Mouse (Mus musculus) forebrain, embryonic 11.5 days (tissue): Measurements from ENCODE around the gene 4931428F04Rik. TPM values are rescaled to one million over a fixed set of nuclear protein-coding genes. Genes with fewer than 3 reads are reported as not detected.

Experiments
- ATAC-seq: fragments of 200-750 bp; cut with Nextera tagmentation; replicated peaks from 2 replicates; pipeline ENCODE4 v1.8.0; 2017; ENCODE audit warnings: moderate TSS enrichment; ENCODE audit not compliant: low FRiP score
- DNase-seq: peaks from one replicate; pipeline ENCODE4 v3.0.0-alpha.2; 2017; ENCODE audit warnings: low spot score
- H3K27ac ChIP-seq: fragments of 300-500 bp; sonication (generic); 2 replicates; pipeline ENCODE4 v1.5.1; 2014; ENCODE audit warnings: low read depth, low read length
- H3K27me3 ChIP-seq: fragments of 300-500 bp; sonication (generic); 2 replicates; pipeline ENCODE4 v1.6.1; 2014; ENCODE audit warnings: mild to moderate bottlenecking, low read length, mixed read lengths; ENCODE audit not compliant: control insufficient read depth, insufficient read depth
- H3K36me3 ChIP-seq: fragments of 300-500 bp; sonication (generic); 2 replicates; pipeline ENCODE4 v1.6.1; 2014; ENCODE audit warnings: mild to moderate bottlenecking, low read length, moderate library complexity, mixed read lengths; ENCODE audit not compliant: control insufficient read depth, insufficient read depth
- H3K4me1 ChIP-seq: fragments of 300-500 bp; sonication (generic); replicated peaks from 2 replicates; pipeline ENCODE4 v1.6.1; 2014; ENCODE audit warnings: low read length, mixed read lengths; ENCODE audit not compliant: control insufficient read depth, insufficient read depth
- H3K4me2 ChIP-seq: fragments of 300-500 bp; sonication (generic); 2 replicates; pipeline ENCODE4 v1.6.1; 2014; ENCODE audit warnings: low read depth, mild to moderate bottlenecking, low read length, moderate library complexity, mixed read lengths; ENCODE audit not compliant: severe bottlenecking
- H3K4me3 ChIP-seq: fragments of 300-500 bp; sonication (generic); 2 replicates; pipeline ENCODE4 v1.5.1; 2014; ENCODE audit warnings: low read depth, low read length
- H3K9ac ChIP-seq: fragments of 300-500 bp; sonication (generic); 2 replicates; pipeline ENCODE4 v1.6.1; 2014; ENCODE audit warnings: low read length
- H3K9me3 ChIP-seq: fragments of 300-500 bp; sonication (generic); 2 replicates; pipeline ENCODE4 v1.6.1; 2016; ENCODE audit warnings: low read length, mixed read lengths; ENCODE audit not compliant: control insufficient read depth
- WGBS: fragments of 180-500 bp; shearing (Covaris S2); extraction: QIAGEN DNeasy Blood & Tissue Kit; methylation state at CpG from one replicate; pipeline ENCODE4 v1.1.7; 2014; 5-methylcytosine and 5-hydroxymethylcytosine counted together
- polyA plus RNA-seq: library from polyadenylated mRNA; unstranded; fragments of >200 nt; fragmentation: Nextera tagmentation; extraction: Ambion mirVana; gene quantifications from 2 replicates; pipeline ENCODE4 v1.2.1, GENCODE M21; 2014

Gene 4931428F04Rik
- polyA plus RNA-seq, 1 experiment from 2014 or later: 23.4 TPM

- 44% methylated on average over 12 of the region's 12 CpGs for WGBS
- H3K4me1 ChIP-seq: peaks cover 12% of the 10 kb centered on the region
- H3K9ac ChIP-seq: no peak overlapping the region
- H3K27ac ChIP-seq: no peak overlapping the region
- H3K36me3 ChIP-seq: no peaks in the 10 kb centered on the region; the same call in 1 of the 2 replicates
- H3K27me3 ChIP-seq: peaks cover 6% of the 10 kb centered on the region
- DNase-seq (peak; percentile 47), ATAC-seq (no peak)
- no peak overlapping the region for H3K4me2 ChIP-seq
- no peaks in the 10 kb centered on the region for H3K9me3 ChIP-seq
- H3K4me3 ChIP-seq: no peak overlapping the region
Observed at GRCm38 (mm10) chr8:105285514-105285913, 4.2 kb downstream of the 4931428F04Rik start.

- Histone ChIP-seq H3K4me1 (peaks cover 2% of the 10 kb centered on the region; the same call in 1 of the 2 replicates), H3K27ac (no peak overlapping the region), H3K4me2 (no peak overlapping the region), H3K9ac (no peak overlapping the region), H3K27me3 (peaks cover 23% of the 10 kb centered on the region), H3K9me3 (no peaks in the 10 kb centered on the region), H3K36me3 (no peaks in the 10 kb centered on the region; the same call in 1 of the 2 replicates), H3K4me3 (no peak overlapping the region)
- DNase-seq (peak; percentile 77), ATAC-seq (peak; percentile 47)
- WGBS: 19% methylated on average over 23 of the region's 23 CpGs
Observed at GRCm38 (mm10) chr8:105283074-105283473, 6.6 kb downstream of the 4931428F04Rik start.

GRCm38 (mm10) chr8:105282239-105282638, 7.4 kb downstream of the 4931428F04Rik start:
- no peak overlapping the region for H3K4me2 ChIP-seq
- no peak overlapping the region for H3K27ac ChIP-seq
- 93% methylated on average over 4 of the region's 4 CpGs for WGBS
- peaks cover 32% of the 10 kb centered on the region for H3K27me3 ChIP-seq
- DNase-seq (no peak), ATAC-seq (no peak)
- no peak overlapping the region for H3K4me3 ChIP-seq
- 0 out of 2 replicates have a peak, but pooled peaks cover 2% of the 10 kb centered on the region for H3K4me1 ChIP-seq
- H3K9ac ChIP-seq: no peak overlapping the region
- no peaks in the 10 kb centered on the region for H3K9me3 ChIP-seq
- H3K36me3 ChIP-seq: no peaks in the 10 kb centered on the region; the same call in 1 of the 2 replicates

- Histone ChIP-seq H3K36me3 (no peaks in the 10 kb centered on the region; the same call in 1 of the 2 replicates), H3K9ac (no peak overlapping the region), H3K4me1 (0 out of 2 replicates have a peak, but pooled peaks cover 2% of the 10 kb centered on the region), H3K27me3 (peaks cover 36% of the 10 kb centered on the region), H3K4me2 (no peak overlapping the region), H3K27ac (no peak overlapping the region), H3K4me3 (no peak overlapping the region), H3K9me3 (no peaks in the 10 kb centered on the region)
- 90% methylated on average over 12 of the region's 12 CpGs for WGBS
- DNase-seq (peak; percentile 47), ATAC-seq (no peak)
Observed at GRCm38 (mm10) chr8:105281821-105282220, 7.8 kb downstream of the 4931428F04Rik start.

- H3K4me1 ChIP-seq: peaks cover 4% of the 10 kb centered on the region; the same call in 1 of the 2 replicates
- no peak overlapping the region for H3K27ac ChIP-seq
- DNase-seq: peak; percentile 49
- ATAC-seq: no peak
- no peak overlapping the region for H3K4me3 ChIP-seq
- peaks cover 48% of the 10 kb centered on the region for H3K27me3 ChIP-seq
- 71% methylated on average over 3 of the region's 3 CpGs for WGBS
- H3K4me2 ChIP-seq: no peak overlapping the region
- H3K9ac ChIP-seq: no peak overlapping the region
- H3K9me3 ChIP-seq: no peaks in the 10 kb centered on the region
- no peaks in the 10 kb centered on the region; the same call in 1 of the 2 replicates for H3K36me3 ChIP-seq
Observed at GRCm38 (mm10) chr8:105280567-105280966, 9.1 kb downstream of the 4931428F04Rik start.

GRCm38 (mm10) chr8:105278911-105279334, 10.7 kb downstream of the 4931428F04Rik start:
- no peaks in the 10 kb centered on the region for H3K9me3 ChIP-seq
- peak; percentile 66 for DNase-seq
- ATAC-seq: peak; percentile 23; the same call in 1 of the 2 replicates
- H3K9ac ChIP-seq: no peak overlapping the region
- peaks cover 7% of the 10 kb centered on the region; the same call in 1 of the 2 replicates for H3K4me1 ChIP-seq
- no peak overlapping the region for H3K27ac ChIP-seq
- H3K27me3 ChIP-seq: peaks cover 63% of the 10 kb centered on the region
- 0 out of 2 replicates have a peak overlapping the region, but pooled peaks have one; percentile 16 for H3K4me2 ChIP-seq
- H3K36me3 ChIP-seq: no peaks in the 10 kb centered on the region
- no peak overlapping the region for H3K4me3 ChIP-seq
- 2% methylated on average over 28 of the region's 28 CpGs for whole genome bisulfite sequencing

- no peak overlapping the region for H3K27ac ChIP-seq
- DNase-seq: peak; percentile 82
- peak overlapping the region; percentile 62 for H3K4me2 ChIP-seq
Observed at GRCm38 (mm10) chr8:105276292-105277120, 13.2 kb downstream of the 4931428F04Rik start.

GRCm38 (mm10) chr8:105275840-105276239, 13.8 kb downstream of the 4931428F04Rik start, which contains the start of gene Nol3:
TSS of gene Nol3 (plus strand) at chr8:105276140.
- no peak for ATAC-seq
- H3K4me2 ChIP-seq: peak within 1 kb of the TSS; percentile 62
- H3K4me3 ChIP-seq: peak within 1 kb of the TSS; percentile 33
- H3K27ac ChIP-seq: no peak within 1 kb of the TSS
- peak within 1 kb of the TSS; percentile 25; the same call in 1 of the 2 replicates for H3K9ac ChIP-seq
- no peak for DNase-seq
- H3K27me3 ChIP-seq: peaks cover 87% of the 10 kb centered on the region
- no peaks in the 10 kb centered on the region for H3K36me3 ChIP-seq
- WGBS: 4% methylated on average over 10 of the region's 10 CpGs
- H3K4me1 ChIP-seq: peaks cover 9% of the 10 kb centered on the region; the same call in 1 of the 2 replicates
- no peaks in the 10 kb centered on the region for H3K9me3 ChIP-seq

More at GRCm38 (mm10) chr8:105276292-105277120, 13.2 kb downstream of the 4931428F04Rik start:
- Histone ChIP-seq H3K9ac (peak overlapping the region; percentile 25; the same call in 1 of the 2 replicates), H3K4me1 (peaks cover 7% of the 10 kb centered on the region; the same call in 1 of the 2 replicates), H3K27me3 (peaks cover 80% of the 10 kb centered on the region), H3K4me3 (peak overlapping the region; percentile 33), H3K36me3 (no peaks in the 10 kb centered on the region), H3K9me3 (no peaks in the 10 kb centered on the region)
- WGBS: 2% methylated on average over 30 of the region's 30 CpGs
- peak; percentile 70 for ATAC-seq
